Mouse (Mus musculus): ENCODE results near the gene Shpk.

DNA sequence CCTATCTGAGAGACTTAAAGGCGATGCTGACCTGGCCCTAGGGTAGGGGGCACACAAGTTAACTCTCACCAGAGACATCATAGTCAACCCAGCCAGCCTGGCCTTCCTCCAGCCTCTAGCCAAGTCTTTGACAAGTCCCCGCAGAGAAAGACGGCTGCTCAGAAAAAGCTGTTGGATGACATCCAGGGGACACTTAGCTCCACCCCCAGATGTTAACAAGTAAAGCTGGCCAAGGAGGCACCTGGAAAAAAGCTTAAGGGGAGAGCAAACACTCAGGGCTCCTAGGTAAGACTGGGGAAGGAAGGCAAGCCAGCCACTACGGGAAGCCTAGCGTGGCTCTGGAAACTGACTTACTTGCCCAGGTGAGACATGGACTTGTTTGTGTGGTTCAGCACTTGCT, 27.1 kb upstream of the Shpk start:
- TF ChIP-seq ZC3H11A (IDR thresholded peaks at IDR 0.05; ENCODE audit: borderline replicate concordance, low read depth, low read length) (no peak), HCFC1 (IDR thresholded peaks at IDR 0.05; ENCODE audit: borderline replicate concordance, insufficient read depth, low read length) (no peak), MAFK (IDR thresholded peaks at IDR 0.05; ENCODE audit: insufficient read depth, low read depth, low read length) (no peak)

Measured in ES-E14 (cell line).